Mouse (Mus musculus): ENCODE results near the gene Ids. TPM values are rescaled to one million over a fixed set of nuclear protein-coding genes. Genes with fewer than 3 reads are reported as not detected.
"Not testable (repeated sequence)": the region's sequence is repeated elsewhere in the genome, so short reads cannot be mapped to it uniquely, and the experiment has no call there.

Ids gene
- polyA plus RNA-seq (2014; fragmentation: Nextera tagmentation; extraction: Ambion mirVana), result 0.78 and 1.2 TPM in 2 replicates

- H3K27me3 ChIP-seq (replicated peaks; ENCODE audit: control insufficient read depth, insufficient read depth, low read length), result 0 out of 2 replicates have a peak, but pooled peaks cover 4% of the 10 kb centered on the region
- 17% methylated on average over 35 of the region's 45 CpGs for WGBS
- ATAC-seq (replicated peaks; ENCODE audit: low FRiP score) (peak; percentile 93), DNase-seq (ENCODE audit: low spot score) (peak; percentile 54)
- H3K4me3 ChIP-seq (ENCODE audit: low read depth, low read length), result peak within 1 kb of the TSS; percentile 56
- H3K27ac ChIP-seq (ENCODE audit: low read depth, low read length), result no peak within 1 kb of the TSS
- peak within 1 kb of the TSS; percentile 60 for H3K4me2 ChIP-seq
- no peaks in the 10 kb centered on the region for H3K4me1 ChIP-seq (replicated peaks; ENCODE audit: control insufficient read depth, insufficient read depth, low read length)
- peak within 1 kb of the TSS; percentile 59 for H3K9ac ChIP-seq (ENCODE audit: low read depth, low read length)
- no peaks in the 10 kb centered on the region for H3K9me3 ChIP-seq (ENCODE audit: control insufficient read depth, low read length)
- H3K36me3 ChIP-seq (ENCODE audit: control insufficient read depth, insufficient read depth, low read length), result no peaks in the 10 kb centered on the region
Measured at GRCm38 (mm10) chrX:70364661-70365613, at the start of gene Ids. Gene Ids, minus strand, starts transcription at chrX:70365084.

GRCm38 (mm10) chrX:70392636-70393035, 27.8 kb upstream of the Ids start:
- not testable (repeated sequence) for H3K9me3 ChIP-seq (ENCODE audit: control insufficient read depth, low read length); H3K4me1 ChIP-seq (replicated peaks; ENCODE audit: control insufficient read depth, insufficient read depth, low read length); H3K4me2 ChIP-seq; ATAC-seq (replicated peaks; ENCODE audit: low FRiP score); H3K4me3 ChIP-seq (ENCODE audit: low read depth, low read length); DNase-seq (ENCODE audit: low spot score); H3K36me3 ChIP-seq (ENCODE audit: control insufficient read depth, insufficient read depth, low read length); H3K9ac ChIP-seq (ENCODE audit: low read depth, low read length); H3K27me3 ChIP-seq (replicated peaks; ENCODE audit: control insufficient read depth, insufficient read depth, low read length); H3K27ac ChIP-seq (ENCODE audit: low read depth, low read length)

- Histone ChIP-seq H3K4me2 (peak overlapping the region; percentile 63), H3K36me3 (ENCODE audit: control insufficient read depth, insufficient read depth, low read length) (no peaks in the 10 kb centered on the region), H3K27me3 (replicated peaks; ENCODE audit: control insufficient read depth, insufficient read depth, low read length) (no peaks in the 10 kb centered on the region; the same call in 1 of the 2 replicates), H3K9ac (ENCODE audit: low read depth, low read length) (peak overlapping the region; percentile 35), H3K4me1 (replicated peaks; ENCODE audit: control insufficient read depth, insufficient read depth, low read length) (no peaks in the 10 kb centered on the region), H3K4me3 (ENCODE audit: low read depth, low read length) (peak overlapping the region; percentile 59), H3K27ac (ENCODE audit: low read depth, low read length) (no peak overlapping the region), H3K9me3 (ENCODE audit: control insufficient read depth, low read length) (no peaks in the 10 kb centered on the region)
- ATAC-seq (replicated peaks; ENCODE audit: low FRiP score), result peak; percentile 64
- DNase-seq (ENCODE audit: low spot score), result no peak
- WGBS, result 19% methylated on average over 11 of the region's 11 CpGs
Measured at GRCm38 (mm10) chrX:70385962-70386351, 21.1 kb upstream of the Ids start.

- Histone ChIP-seq H3K27ac (ENCODE audit: low read depth, low read length) (no peak within 1 kb of the TSS; the same call in 1 of the 2 replicates), H3K36me3 (ENCODE audit: control insufficient read depth, insufficient read depth, low read length) (no peaks in the 10 kb centered on the region), H3K4me3 (ENCODE audit: low read depth, low read length) (peak within 1 kb of the TSS; percentile 59), H3K27me3 (replicated peaks; ENCODE audit: control insufficient read depth, insufficient read depth, low read length) (no peaks in the 10 kb centered on the region; the same call in 1 of the 2 replicates), H3K9ac (ENCODE audit: low read depth, low read length) (peak within 1 kb of the TSS; percentile 35), H3K9me3 (ENCODE audit: control insufficient read depth, low read length) (no peaks in the 10 kb centered on the region), H3K4me2 (peak within 1 kb of the TSS; percentile 63), H3K4me1 (replicated peaks; ENCODE audit: control insufficient read depth, insufficient read depth, low read length) (no peaks in the 10 kb centered on the region)
- DNase-seq (ENCODE audit: low spot score) (peak; percentile 66), ATAC-seq (replicated peaks; ENCODE audit: low FRiP score) (peak; percentile 95)
- WGBS, result 17% methylated on average over 22 of the region's 22 CpGs
Measured at GRCm38 (mm10) chrX:70385276-70385961, 20.5 kb upstream of the Ids start, which contains the start of gene 1110012L19Rik. Gene 1110012L19Rik, plus strand, starts transcription at chrX:70385877.

GRCm38 (mm10) chrX:70384917-70385275, 20.0 kb upstream of the Ids start:
- Histone ChIP-seq H3K4me3 (ENCODE audit: low read depth, low read length) (peak overlapping the region; percentile 59), H3K27ac (ENCODE audit: low read depth, low read length) (no peak overlapping the region), H3K9ac (ENCODE audit: low read depth, low read length) (no peak overlapping the region), H3K4me1 (replicated peaks; ENCODE audit: control insufficient read depth, insufficient read depth, low read length) (no peaks in the 10 kb centered on the region), H3K27me3 (replicated peaks; ENCODE audit: control insufficient read depth, insufficient read depth, low read length) (no peaks in the 10 kb centered on the region; the same call in 1 of the 2 replicates), H3K9me3 (ENCODE audit: control insufficient read depth, low read length) (no peaks in the 10 kb centered on the region), H3K36me3 (ENCODE audit: control insufficient read depth, insufficient read depth, low read length) (no peaks in the 10 kb centered on the region), H3K4me2 (peak overlapping the region; percentile 51)
- ATAC-seq (replicated peaks; ENCODE audit: low FRiP score) (peak; percentile 10; the same call in 1 of the 2 replicates), DNase-seq (ENCODE audit: low spot score) (no peak)
- WGBS, result 52% methylated on average over 3 of the region's 3 CpGs

- H3K27me3 ChIP-seq (replicated peaks; ENCODE audit: control insufficient read depth, insufficient read depth, low read length); H3K4me1 ChIP-seq (replicated peaks; ENCODE audit: control insufficient read depth, insufficient read depth, low read length); ATAC-seq (replicated peaks; ENCODE audit: low FRiP score); H3K4me2 ChIP-seq; H3K36me3 ChIP-seq (ENCODE audit: control insufficient read depth, insufficient read depth, low read length); H3K9me3 ChIP-seq (ENCODE audit: control insufficient read depth, low read length); H3K9ac ChIP-seq (ENCODE audit: low read depth, low read length); DNase-seq (ENCODE audit: low spot score); H3K4me3 ChIP-seq (ENCODE audit: low read depth, low read length); H3K27ac ChIP-seq (ENCODE audit: low read depth, low read length): not testable (repeated sequence)
- WGBS, result 70% methylated on average over 5 of the region's 6 CpGs
Measured at GRCm38 (mm10) chrX:70374469-70375110, 9.7 kb upstream of the Ids start.

GRCm38 (mm10) chrX:70369758-70370157, 4.9 kb upstream of the Ids start:
- H3K36me3 ChIP-seq (ENCODE audit: control insufficient read depth, insufficient read depth, low read length); ATAC-seq (replicated peaks; ENCODE audit: low FRiP score); H3K4me3 ChIP-seq (ENCODE audit: low read depth, low read length); H3K27ac ChIP-seq (ENCODE audit: low read depth, low read length); H3K9ac ChIP-seq (ENCODE audit: low read depth, low read length); H3K9me3 ChIP-seq (ENCODE audit: control insufficient read depth, low read length); DNase-seq (ENCODE audit: low spot score); H3K4me1 ChIP-seq (replicated peaks; ENCODE audit: control insufficient read depth, insufficient read depth, low read length); H3K27me3 ChIP-seq (replicated peaks; ENCODE audit: control insufficient read depth, insufficient read depth, low read length); H3K4me2 ChIP-seq: not testable (repeated sequence)
- WGBS, result 22% methylated on average over 1 of the region's 6 CpGs

GRCm38 (mm10) chrX:70364202-70364601, 682 bp downstream of the Ids start:
- Histone ChIP-seq H3K9me3 (ENCODE audit: control insufficient read depth, low read length) (no peaks in the 10 kb centered on the region), H3K9ac (ENCODE audit: low read depth, low read length) (no peak overlapping the region), H3K27me3 (replicated peaks; ENCODE audit: control insufficient read depth, insufficient read depth, low read length) (0 out of 2 replicates have a peak, but pooled peaks cover 4% of the 10 kb centered on the region), H3K27ac (ENCODE audit: low read depth, low read length) (no peak overlapping the region), H3K4me3 (ENCODE audit: low read depth, low read length) (peak overlapping the region; percentile 56), H3K4me1 (replicated peaks; ENCODE audit: control insufficient read depth, insufficient read depth, low read length) (no peaks in the 10 kb centered on the region), H3K4me2 (peak overlapping the region; percentile 60), H3K36me3 (ENCODE audit: control insufficient read depth, insufficient read depth, low read length) (no peaks in the 10 kb centered on the region)
- ATAC-seq (replicated peaks; ENCODE audit: low FRiP score), result no peak
- WGBS, result 73% methylated on average over 1 of the region's 1 CpGs
- DNase-seq (ENCODE audit: low spot score), result no peak
